Mouse (Mus musculus) heart, postnatal 0 days (tissue): Measurements from ENCODE around the gene Pfdn4. TPM values are rescaled to one million over a fixed set of nuclear protein-coding genes. Genes with fewer than 3 reads are reported as not detected.

Source experiments
- ATAC-seq: fragments of 200-750 bp; cut with Nextera tagmentation; 2 replicates; pipeline ENCODE4 v1.8.0; 2017; ENCODE audit warnings: low read depth, moderate number of reproducible peaks, moderate library complexity; ENCODE audit not compliant: insufficient read depth
- DNase-seq: peaks from one replicate; pipeline ENCODE4 v3.0.0-alpha.2; 2016; ENCODE audit warnings: low spot score
- H3K27ac ChIP-seq: fragments of 300-500 bp; sonication (generic); 2 replicates; pipeline ENCODE4 v1.5.1; 2014; ENCODE audit warnings: low read depth, mild to moderate bottlenecking
- H3K27me3 ChIP-seq: fragments of 300-500 bp; sonication (generic); 2 replicates; pipeline ENCODE4 v1.6.1; 2014; ENCODE audit warnings: low read length, mixed read lengths; ENCODE audit not compliant: control insufficient read depth, insufficient read depth
- H3K36me3 ChIP-seq: fragments of 300-500 bp; sonication (generic); replicated peaks from 2 replicates; pipeline ENCODE4 v1.6.1; 2014; ENCODE audit warnings: low read length, mixed read lengths; ENCODE audit not compliant: control insufficient read depth, insufficient read depth
- H3K4me1 ChIP-seq: fragments of 300-500 bp; sonication (generic); 2 replicates; pipeline ENCODE4 v1.6.1; 2014; ENCODE audit warnings: antibody characterized with exemption; ENCODE audit not compliant: control insufficient read depth, insufficient read depth
- H3K4me2 ChIP-seq: fragments of 300-500 bp; sonication (generic); 2 replicates; pipeline ENCODE4 v1.6.1; 2014; ENCODE audit warnings: low read depth, mild to moderate bottlenecking, low read length, moderate library complexity
- H3K4me3 ChIP-seq: fragments of 300-500 bp; sonication (generic); 2 replicates; pipeline ENCODE4 v1.5.1; 2014; ENCODE audit warnings: low read depth, low read length
- H3K9ac ChIP-seq: fragments of 300-500 bp; sonication (generic); replicated peaks from 2 replicates; pipeline ENCODE4 v1.6.1; 2014; ENCODE audit warnings: low read depth, low read length, mixed read lengths
- H3K9me3 ChIP-seq: fragments of 300-500 bp; sonication (generic); replicated peaks from 2 replicates; pipeline ENCODE4 v1.6.1; 2016; ENCODE audit warnings: low read length; ENCODE audit not compliant: control insufficient read depth
- CTCF ChIP-seq: IDR thresholded peaks from 2 replicates; pipeline ENCODE4 v1.5.1; 2016; ENCODE audit warnings: antibody characterized with exemption, control low read depth, low read depth
- EP300 ChIP-seq: IDR thresholded peaks from 2 replicates; pipeline ENCODE4 v1.6.1; 2016; ENCODE audit warnings: antibody characterized with exemption, low read depth
- WGBS: fragments of 180-500 bp; shearing (Covaris S2); extraction: QIAGEN DNeasy Blood & Tissue Kit; methylation state at CpG from one replicate; pipeline ENCODE4 v1.1.7; 2014; 5-methylcytosine and 5-hydroxymethylcytosine counted together
- polyA plus RNA-seq: library from polyadenylated mRNA; unstranded; fragments of >200 nt; fragmentation: Nextera tagmentation; extraction: Ambion mirVana; gene quantifications from 2 replicates; pipeline ENCODE4 v1.2.1, GENCODE M21; 2015
- total RNA-seq: library from RNA; depleted of rRNA; stranded (reverse); fragments of >200 nt; gene quantifications from 2 replicates; pipeline ENCODE4 v1.2.3, GENCODE M21; 2014; ENCODE audit warnings: low replicate concordance

The Pfdn4 gene
- total and polyA plus RNA-seq, 2 experiments from 2014 or later: 11.4 to 42.1 TPM

- WGBS: 95% methylated on average over 5 of the region's 5 CpGs
These were observed 22.1 kb upstream of the Pfdn4 start for GRCm38 (mm10) chr2:170474125-170474524.

DNA sequence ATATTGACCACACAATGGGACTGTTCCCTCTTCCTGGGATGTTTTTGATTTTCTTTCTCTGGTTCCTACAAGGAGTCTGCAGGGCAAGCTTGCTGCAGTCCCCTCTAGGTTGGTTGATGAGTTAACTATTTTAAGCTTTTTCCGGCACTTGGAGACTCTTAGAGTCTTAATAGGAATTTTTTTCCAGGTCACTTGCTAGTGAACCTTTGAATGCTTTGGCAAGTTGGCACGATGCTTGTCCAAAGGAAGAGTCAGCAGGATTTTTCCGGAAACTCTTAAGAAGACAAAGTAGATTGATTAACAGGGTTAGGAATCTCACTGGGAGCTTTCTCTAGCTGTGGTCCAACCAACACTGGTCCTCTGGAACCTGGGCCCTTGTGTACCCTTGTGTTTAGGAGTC, 21.1 kb upstream of the Pfdn4 start:
- H3K9ac ChIP-seq: no peak overlapping the region
- WGBS: 68% methylated on average over 3 of the region's 3 CpGs
- no peak for DNase-seq
- H3K27ac ChIP-seq: no peak overlapping the region
- 0 out of 2 replicates have a peak, but pooled peaks cover 8% of the 10 kb centered on the region for H3K4me1 ChIP-seq
- H3K9me3 ChIP-seq: peaks cover 6% of the 10 kb centered on the region; the same call in 1 of the 2 replicates
- TF ChIP-seq CTCF (no peak), EP300 (no peak)
- H3K4me2 ChIP-seq: no peak overlapping the region
- H3K27me3 ChIP-seq: peaks cover 75% of the 10 kb centered on the region
- no peak for ATAC-seq
- no peaks in the 10 kb centered on the region for H3K36me3 ChIP-seq
- H3K4me3 ChIP-seq: no peak overlapping the region

More at GRCm38 (mm10) chr2:170474125-170474524, 22.1 kb upstream of the Pfdn4 start:
- no peak overlapping the region for H3K4me3 ChIP-seq
- no peak overlapping the region for H3K9ac ChIP-seq
- no peaks in the 10 kb centered on the region for H3K36me3 ChIP-seq
- ATAC-seq: no peak
- no peak for DNase-seq
- peaks cover 70% of the 10 kb centered on the region for H3K27me3 ChIP-seq
- TF ChIP-seq EP300 (no peak), CTCF (no peak)
- H3K4me2 ChIP-seq: no peak overlapping the region
- H3K27ac ChIP-seq: no peak overlapping the region
- H3K9me3 ChIP-seq: peaks cover 6% of the 10 kb centered on the region; the same call in 1 of the 2 replicates
- H3K4me1 ChIP-seq: 0 out of 2 replicates have a peak, but pooled peaks cover 8% of the 10 kb centered on the region

GRCm38 (mm10) chr2:170476215-170476614, 20.0 kb upstream of the Pfdn4 start:
- no peak overlapping the region for H3K9ac ChIP-seq
- H3K36me3 ChIP-seq: no peaks in the 10 kb centered on the region
- ATAC-seq (no peak), DNase-seq (no peak)
- peak; percentile 34; the same call in 1 of the 2 replicates for TF ChIP-seq CTCF
- no peak for TF ChIP-seq EP300
- H3K27me3 ChIP-seq: peaks cover 75% of the 10 kb centered on the region
- H3K9me3 ChIP-seq: peaks cover 6% of the 10 kb centered on the region; the same call in 1 of the 2 replicates
- H3K4me2 ChIP-seq: no peak overlapping the region
- H3K4me1 ChIP-seq: 0 out of 2 replicates have a peak, but pooled peaks cover 8% of the 10 kb centered on the region
- no peak overlapping the region for H3K27ac ChIP-seq
- H3K4me3 ChIP-seq: no peak overlapping the region
- 61% methylated on average over 11 of the region's 11 CpGs for WGBS

DNA sequence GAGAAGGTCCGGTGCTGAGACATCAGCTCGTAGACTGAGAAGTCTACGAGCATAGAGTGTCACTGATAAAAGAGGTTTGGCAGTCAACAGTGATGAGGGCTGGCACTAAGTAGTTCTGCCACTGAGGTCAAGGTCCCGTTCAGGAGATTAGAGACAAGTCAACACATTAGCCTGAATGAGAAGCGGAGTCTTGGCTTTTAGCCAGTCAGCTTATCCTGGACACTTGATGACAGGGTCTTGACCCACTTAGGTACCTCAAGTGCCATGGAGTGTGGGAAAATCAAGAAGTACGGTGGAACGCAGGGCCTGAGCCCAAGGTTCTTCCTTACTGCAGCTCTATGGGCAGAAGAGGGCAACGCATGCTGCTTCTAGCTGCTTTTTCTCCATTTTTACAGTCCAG, 19.6 kb upstream of the Pfdn4 start:
- H3K4me2 ChIP-seq: no peak overlapping the region
- WGBS: 19% methylated on average over 8 of the region's 8 CpGs
- H3K27ac ChIP-seq: no peak overlapping the region
- H3K27me3 ChIP-seq: peaks cover 75% of the 10 kb centered on the region
- TF ChIP-seq EP300 (no peak), CTCF (no peak)
- peaks cover 6% of the 10 kb centered on the region; the same call in 1 of the 2 replicates for H3K9me3 ChIP-seq
- H3K4me3 ChIP-seq: no peak overlapping the region
- ATAC-seq (0 out of 2 replicates have a peak, but pooled peaks have one; percentile 39), DNase-seq (peak; percentile 11)
- H3K9ac ChIP-seq: no peak overlapping the region
- 0 out of 2 replicates have a peak, but pooled peaks cover 8% of the 10 kb centered on the region for H3K4me1 ChIP-seq
- H3K36me3 ChIP-seq: no peaks in the 10 kb centered on the region

GRCm38 (mm10) chr2:170482019-170482540, 14.1 kb upstream of the Pfdn4 start:
- Histone ChIP-seq H3K36me3 (no peaks in the 10 kb centered on the region), H3K9me3 (no peaks in the 10 kb centered on the region), H3K4me3 (no peak overlapping the region), H3K27ac (no peak overlapping the region), H3K9ac (no peak overlapping the region), H3K4me2 (no peak overlapping the region), H3K27me3 (peaks cover 83% of the 10 kb centered on the region), H3K4me1 (no peaks in the 10 kb centered on the region)
- ATAC-seq: no peak
- 0 out of 2 replicates have a peak, but pooled peaks have one; percentile 5 for TF ChIP-seq CTCF
- no peak for TF ChIP-seq EP300
- DNase-seq: no peak
- WGBS: 58% methylated on average over 10 of the region's 10 CpGs

DNA sequence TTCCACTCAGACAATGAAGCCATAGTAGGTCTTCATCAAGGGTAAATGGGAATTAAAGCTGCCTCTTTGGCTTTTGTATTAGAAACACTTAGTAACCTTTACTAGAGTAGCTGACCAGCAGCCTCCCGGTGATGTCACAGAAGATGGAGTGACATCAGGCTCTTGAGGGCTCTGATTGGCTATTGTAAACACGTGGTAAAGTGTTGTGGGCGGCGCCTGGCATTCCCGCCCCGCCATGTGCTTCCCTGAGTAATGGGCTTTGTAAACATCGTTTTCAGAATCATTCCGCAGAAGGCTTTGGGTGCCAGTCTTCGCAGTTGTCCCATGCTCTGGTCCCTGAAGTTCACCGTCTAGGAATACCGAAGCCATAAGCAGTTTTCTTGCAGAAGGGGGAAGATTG, 12.3 kb upstream of the Pfdn4 start:
- Histone ChIP-seq H3K36me3 (no peaks in the 10 kb centered on the region), H3K4me3 (no peak overlapping the region), H3K4me2 (no peak overlapping the region), H3K9me3 (no peaks in the 10 kb centered on the region), H3K27me3 (peaks cover 91% of the 10 kb centered on the region), H3K27ac (no peak overlapping the region), H3K4me1 (no peaks in the 10 kb centered on the region), H3K9ac (no peak overlapping the region)
- ATAC-seq: no peak
- TF ChIP-seq CTCF (no peak), EP300 (no peak)
- DNase-seq: no peak
- WGBS: 70% methylated on average over 11 of the region's 11 CpGs
